21 mouse cellular contexts compared by ENCODE assay signal in genomic region chr15:98170917-98171316, GRCm38 (mm10). TPM values are rescaled to one million over a fixed set of nuclear protein-coding genes. Genes with fewer than 3 reads are reported as not detected.
DNase-seq lines count a peak whose midpoint lies in the region; ATAC-seq lines count a peak whose summit lies in the region.
"Had no signal": no experiment of that assay in that cellular context is flagged by ENCODE, and none has a peak within 500 bp of the region (broad histone marks: within the 10 kb centered on the region; RNA-seq: fewer than 3 reads in every experiment).

No protein-coding gene starts in this region.

- H3K36me3 ChIP-seq in midbrain, embryonic 12.5 days, result no peaks in the 10 kb centered on the region
- no peaks in the 10 kb centered on the region for H3K36me3 ChIP-seq in midbrain, embryonic 10.5 days
- H3K36me3 ChIP-seq in forebrain, embryonic 15.5 days, result no peaks in the 10 kb centered on the region
- H3K36me3 ChIP-seq in hindbrain, embryonic 15.5 days, result no peaks in the 10 kb centered on the region
- H3K36me3 ChIP-seq in neural tube, embryonic 13.5 days, result no peaks in the 10 kb centered on the region
- no peaks in the 10 kb centered on the region for H3K36me3 ChIP-seq in kidney, embryonic 14.5 days (ENCODE audit: control insufficient read depth, insufficient read depth, low read length)
- H3K36me3 ChIP-seq: embryonic facial prominence, embryonic 13.5 days; heart, embryonic 12.5 days; intestine, embryonic 15.5 days; lung, embryonic 15.5 days had no signal

- H3K9me3 ChIP-seq in midbrain, embryonic 12.5 days, result no peaks in the 10 kb centered on the region
- no peaks in the 10 kb centered on the region for H3K9me3 ChIP-seq in midbrain, embryonic 10.5 days (replicated peaks)
- no peaks in the 10 kb centered on the region for H3K9me3 ChIP-seq in forebrain, embryonic 15.5 days
- no peaks in the 10 kb centered on the region for H3K9me3 ChIP-seq in hindbrain, embryonic 15.5 days
- H3K9me3 ChIP-seq in neural tube, embryonic 13.5 days, result no peaks in the 10 kb centered on the region
- no peaks in the 10 kb centered on the region for H3K9me3 ChIP-seq in kidney, embryonic 14.5 days (ENCODE audit: control insufficient read depth, low read length)
- H3K9me3 ChIP-seq: embryonic facial prominence, embryonic 13.5 days; heart, embryonic 12.5 days; intestine, embryonic 15.5 days; lung, embryonic 15.5 days had no signal

- DNase-seq in midbrain, embryonic 10.5 days (ENCODE audit: low spot score), result no peak
- DNase-seq: adrenal gland, postnatal 10 days; gastrocnemius, adult 2 months; lung, postnatal 4 days; thymus, postnatal 36 days had no signal

- H3K4me3 ChIP-seq in midbrain, embryonic 12.5 days, result no peak overlapping the region
- no peak overlapping the region; the same call in 1 of the 2 replicates for H3K4me3 ChIP-seq in midbrain, embryonic 10.5 days
- no peak overlapping the region for H3K4me3 ChIP-seq in forebrain, embryonic 15.5 days
- peak overlapping the region; percentile 58 for H3K4me3 ChIP-seq in hindbrain, embryonic 15.5 days
- H3K4me3 ChIP-seq in neural tube, embryonic 13.5 days, result peak overlapping the region; percentile 53
- H3K4me3 ChIP-seq in kidney, embryonic 14.5 days (ENCODE audit: low read length), result no peak overlapping the region
- H3K4me3 ChIP-seq: embryonic facial prominence, embryonic 13.5 days; gastrocnemius, adult 2 months; heart, embryonic 12.5 days; intestine, embryonic 15.5 days; lung, embryonic 15.5 days had no signal

- peaks cover 58% of the 10 kb centered on the region for H3K27me3 ChIP-seq in midbrain, embryonic 12.5 days
- H3K27me3 ChIP-seq in midbrain, embryonic 10.5 days (ENCODE audit: low read depth, poor library complexity, severe bottlenecking), result peaks cover 78% of the 10 kb centered on the region
- H3K27me3 ChIP-seq in forebrain, embryonic 15.5 days, result peaks cover 25% of the 10 kb centered on the region; the same call in 1 of the 2 replicates
- H3K27me3 ChIP-seq in hindbrain, embryonic 15.5 days, result 0 out of 2 replicates have a peak, but pooled peaks cover 2% of the 10 kb centered on the region
- peaks cover 58% of the 10 kb centered on the region for H3K27me3 ChIP-seq in neural tube, embryonic 13.5 days
- H3K27me3 ChIP-seq in kidney, embryonic 14.5 days (ENCODE audit: control insufficient read depth, insufficient read depth, low read length), result peaks cover 37% of the 10 kb centered on the region
- H3K27me3 ChIP-seq: Patski had no signal

- 80% methylated on average over 9 of the region's 9 CpGs for WGBS in midbrain, embryonic 12.5 days
- 81% methylated on average over 9 of the region's 9 CpGs for WGBS in midbrain, embryonic 10.5 days
- 67% methylated on average over 9 of the region's 9 CpGs for WGBS in forebrain, embryonic 15.5 days
- 76% methylated on average over 9 of the region's 9 CpGs for WGBS in hindbrain, embryonic 15.5 days
- WGBS in neural tube, embryonic 13.5 days, result 83% methylated on average over 9 of the region's 9 CpGs
- WGBS in kidney, embryonic 14.5 days, result 68% methylated on average over 9 of the region's 9 CpGs

- H3K9ac ChIP-seq in midbrain, embryonic 12.5 days (replicated peaks), result no peak overlapping the region
- H3K9ac ChIP-seq in forebrain, embryonic 15.5 days (replicated peaks), result no peak overlapping the region
- H3K9ac ChIP-seq in hindbrain, embryonic 15.5 days, result no peak overlapping the region
- peak overlapping the region; percentile 73; the same call in 1 of the 2 replicates for H3K9ac ChIP-seq in neural tube, embryonic 13.5 days
- no peak overlapping the region for H3K9ac ChIP-seq in kidney, embryonic 14.5 days (ENCODE audit: low read depth, low read length)
- H3K9ac ChIP-seq: embryonic facial prominence, embryonic 13.5 days; heart, embryonic 12.5 days; intestine, embryonic 15.5 days; liver, embryonic 14.5 days; lung, embryonic 15.5 days had no signal

- peaks cover 31% of the 10 kb centered on the region for H3K4me1 ChIP-seq in midbrain, embryonic 12.5 days
- peaks cover 49% of the 10 kb centered on the region for H3K4me1 ChIP-seq in midbrain, embryonic 10.5 days
- peaks cover 37% of the 10 kb centered on the region for H3K4me1 ChIP-seq in forebrain, embryonic 15.5 days
- H3K4me1 ChIP-seq in hindbrain, embryonic 15.5 days (replicated peaks), result peaks cover 51% of the 10 kb centered on the region
- peaks cover 63% of the 10 kb centered on the region for H3K4me1 ChIP-seq in neural tube, embryonic 13.5 days (replicated peaks)
- peaks cover 6% of the 10 kb centered on the region; the same call in 1 of the 2 replicates for H3K4me1 ChIP-seq in kidney, embryonic 14.5 days (ENCODE audit: control insufficient read depth, insufficient read depth, low read length)

- peak overlapping the region; percentile 67 for H3K4me2 ChIP-seq in midbrain, embryonic 12.5 days (replicated peaks)
- 0 out of 2 replicates have a peak overlapping the region, but pooled peaks have one; percentile 86 for H3K4me2 ChIP-seq in forebrain, embryonic 15.5 days (replicated peaks)
- H3K4me2 ChIP-seq in hindbrain, embryonic 15.5 days, result peak overlapping the region; percentile 82
- peak overlapping the region; percentile 76 for H3K4me2 ChIP-seq in neural tube, embryonic 13.5 days
- no peak overlapping the region for H3K4me2 ChIP-seq in kidney, embryonic 14.5 days (replicated peaks; ENCODE audit: low read depth, low read length)
- H3K4me2 ChIP-seq: embryonic facial prominence, embryonic 13.5 days; heart, embryonic 12.5 days; intestine, embryonic 15.5 days; lung, embryonic 15.5 days had no signal

- H3K27ac ChIP-seq in midbrain, embryonic 12.5 days (replicated peaks), result no peak overlapping the region
- no peak overlapping the region for H3K27ac ChIP-seq in midbrain, embryonic 10.5 days (replicated peaks)
- H3K27ac ChIP-seq in forebrain, embryonic 15.5 days (replicated peaks), result no peak overlapping the region
- H3K27ac ChIP-seq in hindbrain, embryonic 15.5 days (replicated peaks), result no peak overlapping the region
- no peak overlapping the region for H3K27ac ChIP-seq in neural tube, embryonic 13.5 days (replicated peaks)
- H3K27ac ChIP-seq in kidney, embryonic 14.5 days (ENCODE audit: low read depth, low read length), result no peak overlapping the region
- H3K27ac ChIP-seq: embryonic facial prominence, embryonic 13.5 days; gastrocnemius, adult 2 months; intestine, embryonic 15.5 days; liver, embryonic 14.5 days; lung, embryonic 15.5 days had no signal

- no peak for ATAC-seq in midbrain, embryonic 12.5 days (ENCODE audit: low FRiP score, low read depth)
- ATAC-seq in forebrain, embryonic 15.5 days (replicated peaks), result no peak
- ATAC-seq in hindbrain, embryonic 15.5 days (ENCODE audit: low FRiP score, low read depth), result no peak
- no peak for ATAC-seq in neural tube, embryonic 13.5 days (ENCODE audit: low read depth)
- ATAC-seq in kidney, embryonic 14.5 days (ENCODE audit: low FRiP score, low TSS enrichment), result no peak
- ATAC-seq in CD4-positive, CD25-positive, alpha-beta regulatory T cell, adult 4 months, result no peak
- ATAC-seq: activated CD4-positive, CD25-positive, alpha-beta regulatory T cell, adult 4 months; intestine, embryonic 15.5 days had no signal

RNA-seq across cellular contexts. Expression of gene Ccdc184, which starts 4.0 kb away (rescaled TPM):
- 23.3 and 23.4 TPM in 2 replicates for polyA plus RNA-seq in midbrain, embryonic 12.5 days (2016; fragmentation: Nextera tagmentation; extraction: Ambion mirVana)
- polyA plus RNA-seq in midbrain, embryonic 10.5 days (2016; fragmentation: Nextera tagmentation; extraction: Ambion mirVana), result 7.3 and 11.2 TPM in 2 replicates
- 31.2 and 39.1 TPM in 2 replicates for polyA plus RNA-seq in forebrain, embryonic 15.5 days (2015; fragmentation: Nextera tagmentation; extraction: Ambion mirVana)
- 103 and 113 TPM in 2 replicates for polyA plus RNA-seq in hindbrain, embryonic 15.5 days (2015; fragmentation: Nextera tagmentation; extraction: Ambion mirVana)
- polyA plus RNA-seq in neural tube, embryonic 13.5 days (2015; fragmentation: Nextera tagmentation; extraction: Ambion mirVana), result 50.1 and 50.4 TPM in 2 replicates
- polyA plus RNA-seq in kidney, embryonic 14.5 days (2014; fragmentation: Nextera tagmentation; extraction: Ambion mirVana), result 0.99 and 1.2 TPM in 2 replicates
- under 1 TPM; 0.24 to 0.27 TPM for polyA plus RNA-seq in CD4-positive, CD25-positive, alpha-beta regulatory T cell, adult 4 months (2017; shearing (Covaris generic))
- polyA plus RNA-seq: liver, embryonic 14.5 days; Patski had no signal

RNA-seq across cellular contexts. Expression of gene Asb8, which starts 5.5 kb away (rescaled TPM):
- 42.5 and 45.0 TPM in 2 replicates for polyA plus RNA-seq in midbrain, embryonic 12.5 days (2016; fragmentation: Nextera tagmentation; extraction: Ambion mirVana)
- 41.7 and 47.2 TPM in 2 replicates for polyA plus RNA-seq in midbrain, embryonic 10.5 days (2016; fragmentation: Nextera tagmentation; extraction: Ambion mirVana)
- 45.0 and 45.1 TPM in 2 replicates for polyA plus RNA-seq in forebrain, embryonic 15.5 days (2015; fragmentation: Nextera tagmentation; extraction: Ambion mirVana)
- 58.4 and 60.7 TPM in 2 replicates for polyA plus RNA-seq in hindbrain, embryonic 15.5 days (2015; fragmentation: Nextera tagmentation; extraction: Ambion mirVana)
- 57.5 and 63.8 TPM in 2 replicates for polyA plus RNA-seq in neural tube, embryonic 13.5 days (2015; fragmentation: Nextera tagmentation; extraction: Ambion mirVana)
- 40.6 and 52.6 TPM in 2 replicates for polyA plus RNA-seq in kidney, embryonic 14.5 days (2014; fragmentation: Nextera tagmentation; extraction: Ambion mirVana)
- polyA plus RNA-seq in CD4-positive, CD25-positive, alpha-beta regulatory T cell, adult 4 months (2017; shearing (Covaris generic)), result 10 to 100 TPM; 33.5 to 40.1 TPM

RNA-seq across cellular contexts. Expression of gene Olfr288, which starts 24.4 kb away (rescaled TPM):
- polyA plus RNA-seq in midbrain, embryonic 12.5 days (2016; fragmentation: Nextera tagmentation; extraction: Ambion mirVana), result not detected in 2 replicates
- not detected in 2 replicates for polyA plus RNA-seq in midbrain, embryonic 10.5 days (2016; fragmentation: Nextera tagmentation; extraction: Ambion mirVana)
- not detected in 2 replicates for polyA plus RNA-seq in forebrain, embryonic 15.5 days (2015; fragmentation: Nextera tagmentation; extraction: Ambion mirVana)
- polyA plus RNA-seq in hindbrain, embryonic 15.5 days (2015; fragmentation: Nextera tagmentation; extraction: Ambion mirVana), result not detected in 2 replicates
- polyA plus RNA-seq in neural tube, embryonic 13.5 days (2015; fragmentation: Nextera tagmentation; extraction: Ambion mirVana), result not detected in 2 replicates
- not detected in 2 replicates for polyA plus RNA-seq in kidney, embryonic 14.5 days (2014; fragmentation: Nextera tagmentation; extraction: Ambion mirVana)
- polyA plus RNA-seq in CD4-positive, CD25-positive, alpha-beta regulatory T cell, adult 4 months (2017; shearing (Covaris generic)), result not detected
- polyA plus RNA-seq: activated CD4-positive, CD25-positive, alpha-beta regulatory T cell, adult 4 months; embryonic facial prominence, embryonic 13.5 days; heart, embryonic 12.5 days; intestine, embryonic 15.5 days; kidney, embryonic 16.5 days; limb, embryonic 14.5 days; liver, embryonic 14.5 days; lung, embryonic 15.5 days; Patski; small intestine, adult 2 months had no signal

RNA-seq across cellular contexts. Expression of gene Gm44579, which starts 49.9 kb away (rescaled TPM):
- polyA plus RNA-seq in midbrain, embryonic 12.5 days (2016; fragmentation: Nextera tagmentation; extraction: Ambion mirVana), result not detected in 2 replicates
- not detected in 2 replicates for polyA plus RNA-seq in midbrain, embryonic 10.5 days (2016; fragmentation: Nextera tagmentation; extraction: Ambion mirVana)
- not detected in 2 replicates for polyA plus RNA-seq in forebrain, embryonic 15.5 days (2015; fragmentation: Nextera tagmentation; extraction: Ambion mirVana)
- polyA plus RNA-seq in hindbrain, embryonic 15.5 days (2015; fragmentation: Nextera tagmentation; extraction: Ambion mirVana), result not detected in 2 replicates
- polyA plus RNA-seq in neural tube, embryonic 13.5 days (2015; fragmentation: Nextera tagmentation; extraction: Ambion mirVana), result not detected in 2 replicates
- not detected in 2 replicates for polyA plus RNA-seq in kidney, embryonic 14.5 days (2014; fragmentation: Nextera tagmentation; extraction: Ambion mirVana)
- polyA plus RNA-seq in CD4-positive, CD25-positive, alpha-beta regulatory T cell, adult 4 months (2017; shearing (Covaris generic)), result not detected
- polyA plus RNA-seq: activated CD4-positive, CD25-positive, alpha-beta regulatory T cell, adult 4 months; embryonic facial prominence, embryonic 13.5 days; heart, embryonic 12.5 days; intestine, embryonic 15.5 days; kidney, embryonic 16.5 days; limb, embryonic 14.5 days; liver, embryonic 14.5 days; lung, embryonic 15.5 days; Patski; small intestine, adult 2 months had no signal

RNA-seq across cellular contexts. Expression of gene Olfr287, which starts 49.9 kb away (rescaled TPM):
- not detected in 2 replicates for polyA plus RNA-seq in midbrain, embryonic 12.5 days (2016; fragmentation: Nextera tagmentation; extraction: Ambion mirVana)
- polyA plus RNA-seq in midbrain, embryonic 10.5 days (2016; fragmentation: Nextera tagmentation; extraction: Ambion mirVana), result not detected in 2 replicates
- not detected in 2 replicates for polyA plus RNA-seq in forebrain, embryonic 15.5 days (2015; fragmentation: Nextera tagmentation; extraction: Ambion mirVana)
- 0.12 and 0.21 TPM in 2 replicates for polyA plus RNA-seq in hindbrain, embryonic 15.5 days (2015; fragmentation: Nextera tagmentation; extraction: Ambion mirVana)
- polyA plus RNA-seq in neural tube, embryonic 13.5 days (2015; fragmentation: Nextera tagmentation; extraction: Ambion mirVana), result 0.20 TPM in 1 of 2 replicates, not detected in the other
- not detected in 2 replicates for polyA plus RNA-seq in kidney, embryonic 14.5 days (2014; fragmentation: Nextera tagmentation; extraction: Ambion mirVana)
- polyA plus RNA-seq in CD4-positive, CD25-positive, alpha-beta regulatory T cell, adult 4 months (2017; shearing (Covaris generic)), result not detected
- polyA plus RNA-seq: activated CD4-positive, CD25-positive, alpha-beta regulatory T cell, adult 4 months; embryonic facial prominence, embryonic 13.5 days; heart, embryonic 12.5 days; intestine, embryonic 15.5 days; kidney, embryonic 16.5 days; limb, embryonic 14.5 days; liver, embryonic 14.5 days; lung, embryonic 15.5 days; Patski had no signal

Comparison
In these comparisons a context has a peak if more than half of its experiments do, and no peak if none do; other contexts are left out.
1. H3K4me3 ChIP-seq: peak in hindbrain, embryonic 15.5 days (single experiment) and neural tube, embryonic 13.5 days (single experiment); none in midbrain, embryonic 12.5 days (single experiment), midbrain, embryonic 10.5 days (single experiment), forebrain, embryonic 15.5 days (single experiment) and kidney, embryonic 14.5 days (single experiment).